Mouse (Mus musculus): Measurements from ENCODE around the gene Hivep3. TPM values are rescaled to one million over a fixed set of nuclear protein-coding genes. Genes with fewer than 3 reads are reported as not detected.

Hivep3 gene
- polyA plus RNA-seq, 1 experiment from 2014 or later = 16.0 TPM

- WGBS = 61% methylated on average over 3 of the region's 3 CpGs
- H3K9ac ChIP-seq (ENCODE audit: low read depth, low read length) = no peak overlapping the region
Observed at GRCm38 (mm10) chr4:119845596-119846161, 112.1 kb downstream of the Hivep3 start.

GRCm38 (mm10) chr4:119852483-119852882 is 118.9 kb downstream of the Hivep3 start:
- peaks cover 2% of the 10 kb centered on the region; the same call in 1 of the 2 replicates for H3K4me1 ChIP-seq (ENCODE audit: control insufficient read depth, insufficient read depth, low read depth, low read length)
- no peak overlapping the region for H3K27ac ChIP-seq (ENCODE audit: low read depth, low read length)
- no peak overlapping the region for H3K4me2 ChIP-seq (ENCODE audit: low read length)
- no peaks in the 10 kb centered on the region for H3K36me3 ChIP-seq (ENCODE audit: control insufficient read depth, insufficient read depth, low read length)
- H3K4me3 ChIP-seq (ENCODE audit: low read length) = no peak overlapping the region
- no peaks in the 10 kb centered on the region for H3K9me3 ChIP-seq (ENCODE audit: control insufficient read depth, low read length)
- ATAC-seq = no peak
- H3K9ac ChIP-seq (ENCODE audit: low read depth, low read length) = no peak overlapping the region
- 74% methylated on average over 8 of the region's 8 CpGs for WGBS
- H3K27me3 ChIP-seq (replicated peaks; ENCODE audit: control insufficient read depth, insufficient read depth, low read length) = no peaks in the 10 kb centered on the region

More at GRCm38 (mm10) chr4:119845596-119846161, 112.1 kb downstream of the Hivep3 start:
- no peaks in the 10 kb centered on the region for H3K9me3 ChIP-seq (ENCODE audit: control insufficient read depth, low read length)
- no peak overlapping the region for H3K27ac ChIP-seq (ENCODE audit: low read depth, low read length)
- H3K4me2 ChIP-seq (ENCODE audit: low read length) = no peak overlapping the region
- H3K27me3 ChIP-seq (replicated peaks; ENCODE audit: control insufficient read depth, insufficient read depth, low read length) = no peaks in the 10 kb centered on the region
- H3K4me1 ChIP-seq (ENCODE audit: control insufficient read depth, insufficient read depth, low read depth, low read length) = no peaks in the 10 kb centered on the region
- H3K4me3 ChIP-seq (ENCODE audit: low read length) = no peak overlapping the region
- H3K36me3 ChIP-seq (ENCODE audit: control insufficient read depth, insufficient read depth, low read length) = no peaks in the 10 kb centered on the region
- ATAC-seq = no peak

DNA sequence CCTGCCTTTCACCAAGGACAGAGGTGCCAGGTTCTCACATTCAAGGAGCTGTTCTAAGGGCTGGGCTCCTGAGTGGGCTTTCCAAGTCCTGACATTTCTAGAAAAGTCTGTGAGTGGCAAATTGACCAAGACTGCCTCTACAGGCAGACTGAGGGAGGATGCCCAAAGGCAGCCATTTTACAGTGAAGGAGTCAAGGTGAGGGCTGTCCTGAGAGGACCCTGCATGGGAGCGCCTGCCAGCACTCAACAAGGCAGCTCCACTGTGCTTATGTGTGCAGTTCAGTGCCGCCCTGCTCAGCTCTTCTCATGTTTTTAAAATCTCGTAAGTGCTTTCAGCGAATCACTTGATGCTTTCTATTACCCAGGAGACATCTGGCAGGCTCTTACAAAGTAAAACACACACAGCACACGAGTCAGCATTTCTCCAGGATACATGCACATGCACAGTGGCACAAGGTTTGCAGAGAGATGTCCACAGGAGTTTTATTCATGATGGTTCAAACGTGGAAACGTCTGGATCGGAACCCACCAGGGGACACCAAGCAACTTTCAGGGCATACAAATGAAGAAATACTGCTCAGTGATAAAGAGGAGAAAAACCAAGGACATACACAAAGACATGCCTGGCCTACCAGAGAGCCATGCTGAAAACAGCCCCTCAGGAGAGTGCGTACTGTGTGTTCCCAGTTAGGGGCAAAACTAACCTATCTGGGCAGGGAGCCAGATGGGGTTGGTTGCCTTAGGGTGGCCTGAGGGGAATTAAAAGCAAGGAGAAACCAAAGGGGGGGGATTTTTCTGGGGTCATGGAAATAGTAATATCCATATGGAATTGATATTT is 120.9 kb downstream of the Hivep3 start:
- peak; percentile 56 for ATAC-seq
- peaks cover 2% of the 10 kb centered on the region; the same call in 1 of the 2 replicates for H3K4me1 ChIP-seq (ENCODE audit: control insufficient read depth, insufficient read depth, low read depth, low read length)
- no peak overlapping the region for H3K4me2 ChIP-seq (ENCODE audit: low read length)
- H3K9me3 ChIP-seq (ENCODE audit: control insufficient read depth, low read length) = no peaks in the 10 kb centered on the region
- WGBS = 57% methylated on average over 9 of the region's 9 CpGs
- no peak overlapping the region for H3K9ac ChIP-seq (ENCODE audit: low read depth, low read length)
- no peak overlapping the region for H3K4me3 ChIP-seq (ENCODE audit: low read length)
- H3K36me3 ChIP-seq (ENCODE audit: control insufficient read depth, insufficient read depth, low read length) = no peaks in the 10 kb centered on the region
- no peaks in the 10 kb centered on the region for H3K27me3 ChIP-seq (replicated peaks; ENCODE audit: control insufficient read depth, insufficient read depth, low read length)
- no peak overlapping the region for H3K27ac ChIP-seq (ENCODE audit: low read depth, low read length)

- H3K27me3 ChIP-seq (replicated peaks; ENCODE audit: control insufficient read depth, insufficient read depth, low read length) = no peaks in the 10 kb centered on the region
- no peaks in the 10 kb centered on the region for H3K36me3 ChIP-seq (ENCODE audit: control insufficient read depth, insufficient read depth, low read length)
- no peak for ATAC-seq
- no peak overlapping the region for H3K27ac ChIP-seq (ENCODE audit: low read depth, low read length)
- H3K4me2 ChIP-seq (ENCODE audit: low read length) = no peak overlapping the region
- no peak overlapping the region for H3K9ac ChIP-seq (ENCODE audit: low read depth, low read length)
- H3K4me3 ChIP-seq (ENCODE audit: low read length) = no peak overlapping the region
- H3K9me3 ChIP-seq (ENCODE audit: control insufficient read depth, low read length) = no peaks in the 10 kb centered on the region
- H3K4me1 ChIP-seq (ENCODE audit: control insufficient read depth, insufficient read depth, low read depth, low read length) = peaks cover 10% of the 10 kb centered on the region
- 75% methylated on average over 4 of the region's 4 CpGs for WGBS
Observed at GRCm38 (mm10) chr4:119859454-119859853, 125.9 kb downstream of the Hivep3 start.

- Histone ChIP-seq H3K27me3 (replicated peaks; ENCODE audit: control insufficient read depth, insufficient read depth, low read length) (no peaks in the 10 kb centered on the region), H3K9ac (ENCODE audit: low read depth, low read length) (no peak overlapping the region), H3K36me3 (ENCODE audit: control insufficient read depth, insufficient read depth, low read length) (no peaks in the 10 kb centered on the region), H3K4me1 (ENCODE audit: control insufficient read depth, insufficient read depth, low read depth, low read length) (peaks cover 10% of the 10 kb centered on the region), H3K27ac (ENCODE audit: low read depth, low read length) (no peak overlapping the region), H3K4me3 (ENCODE audit: low read length) (no peak overlapping the region), H3K4me2 (ENCODE audit: low read length) (no peak overlapping the region), H3K9me3 (ENCODE audit: control insufficient read depth, low read length) (no peaks in the 10 kb centered on the region)
- ATAC-seq = no peak
- WGBS = 49% methylated on average over 4 of the region's 4 CpGs
Observed at GRCm38 (mm10) chr4:119861001-119861400, 127.4 kb downstream of the Hivep3 start.

GRCm38 (mm10) chr4:119865827-119866455 is 132.4 kb downstream of the Hivep3 start:
- Histone ChIP-seq H3K4me1 (ENCODE audit: control insufficient read depth, insufficient read depth, low read depth, low read length) (peaks cover 9% of the 10 kb centered on the region), H3K36me3 (ENCODE audit: control insufficient read depth, insufficient read depth, low read length) (no peaks in the 10 kb centered on the region), H3K4me3 (ENCODE audit: low read length) (no peak overlapping the region), H3K9me3 (ENCODE audit: control insufficient read depth, low read length) (no peaks in the 10 kb centered on the region), H3K27ac (ENCODE audit: low read depth, low read length) (no peak overlapping the region), H3K9ac (ENCODE audit: low read depth, low read length) (no peak overlapping the region), H3K27me3 (replicated peaks; ENCODE audit: control insufficient read depth, insufficient read depth, low read length) (no peaks in the 10 kb centered on the region), H3K4me2 (ENCODE audit: low read length) (no peak overlapping the region)
- 57% methylated on average over 3 of the region's 3 CpGs for WGBS
- no peak for ATAC-seq

GRCm38 (mm10) chr4:119867132-119867531 is 133.5 kb downstream of the Hivep3 start:
- no peaks in the 10 kb centered on the region for H3K9me3 ChIP-seq (ENCODE audit: control insufficient read depth, low read length)
- H3K9ac ChIP-seq (ENCODE audit: low read depth, low read length) = no peak overlapping the region
- WGBS = 93% methylated on average over 3 of the region's 3 CpGs
- ATAC-seq = no peak
- no peaks in the 10 kb centered on the region for H3K27me3 ChIP-seq (replicated peaks; ENCODE audit: control insufficient read depth, insufficient read depth, low read length)
- H3K36me3 ChIP-seq (ENCODE audit: control insufficient read depth, insufficient read depth, low read length) = no peaks in the 10 kb centered on the region
- no peak overlapping the region for H3K4me2 ChIP-seq (ENCODE audit: low read length)
- H3K27ac ChIP-seq (ENCODE audit: low read depth, low read length) = no peak overlapping the region
- no peak overlapping the region for H3K4me3 ChIP-seq (ENCODE audit: low read length)
- no peaks in the 10 kb centered on the region for H3K4me1 ChIP-seq (ENCODE audit: control insufficient read depth, insufficient read depth, low read depth, low read length)

GRCm38 (mm10) chr4:119870411-119870810 is 136.8 kb downstream of the Hivep3 start:
- 80% methylated on average over 6 of the region's 6 CpGs for WGBS
- H3K36me3 ChIP-seq (ENCODE audit: control insufficient read depth, insufficient read depth, low read length) = 0 out of 2 replicates have a peak, but pooled peaks cover 2% of the 10 kb centered on the region
- no peaks in the 10 kb centered on the region for H3K27me3 ChIP-seq (replicated peaks; ENCODE audit: control insufficient read depth, insufficient read depth, low read length)
- no peak overlapping the region for H3K4me2 ChIP-seq (ENCODE audit: low read length)
- no peak overlapping the region for H3K4me3 ChIP-seq (ENCODE audit: low read length)
- H3K9me3 ChIP-seq (ENCODE audit: control insufficient read depth, low read length) = no peaks in the 10 kb centered on the region
- no peak for ATAC-seq
- H3K9ac ChIP-seq (ENCODE audit: low read depth, low read length) = no peak overlapping the region
- no peaks in the 10 kb centered on the region for H3K4me1 ChIP-seq (ENCODE audit: control insufficient read depth, insufficient read depth, low read depth, low read length)
- no peak overlapping the region for H3K27ac ChIP-seq (ENCODE audit: low read depth, low read length)

DNA sequence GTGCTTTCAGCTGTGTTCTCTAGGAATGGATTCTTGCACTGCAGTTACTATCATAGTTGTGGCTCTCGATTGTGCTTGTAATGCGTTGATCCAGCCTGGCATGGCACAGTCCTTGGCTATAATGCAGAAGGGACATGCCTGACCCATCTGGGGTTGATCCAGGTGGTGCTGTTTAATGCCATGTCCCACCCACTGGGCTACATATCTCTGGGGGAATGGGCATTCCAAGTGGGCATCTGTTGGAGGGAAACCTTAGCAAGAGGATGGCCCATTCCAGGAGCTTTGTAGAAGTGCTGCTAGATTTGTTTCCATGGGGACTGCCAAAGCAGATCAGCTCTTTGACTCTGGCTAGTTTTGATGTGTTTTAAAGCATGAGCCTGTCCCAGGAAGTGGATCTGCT is 137.9 kb downstream of the Hivep3 start:
- H3K36me3 ChIP-seq (ENCODE audit: control insufficient read depth, insufficient read depth, low read length) = 0 out of 2 replicates have a peak, but pooled peaks cover 2% of the 10 kb centered on the region
- H3K4me3 ChIP-seq (ENCODE audit: low read length) = no peak overlapping the region
- no peak overlapping the region for H3K4me2 ChIP-seq (ENCODE audit: low read length)
- no peaks in the 10 kb centered on the region for H3K4me1 ChIP-seq (ENCODE audit: control insufficient read depth, insufficient read depth, low read depth, low read length)
- no peaks in the 10 kb centered on the region for H3K9me3 ChIP-seq (ENCODE audit: control insufficient read depth, low read length)
- no peak overlapping the region for H3K9ac ChIP-seq (ENCODE audit: low read depth, low read length)
- 88% methylated on average over 2 of the region's 2 CpGs for WGBS
- H3K27me3 ChIP-seq (replicated peaks; ENCODE audit: control insufficient read depth, insufficient read depth, low read length) = no peaks in the 10 kb centered on the region
- H3K27ac ChIP-seq (ENCODE audit: low read depth, low read length) = no peak overlapping the region
- no peak for ATAC-seq
